Mouse (Mus musculus) limb, embryonic 14.5 days (tissue): ENCODE data around the gene Tubb3. TPM values are rescaled to one million over a fixed set of nuclear protein-coding genes. Genes with fewer than 3 reads are reported as not detected.
A peak's percentile ranks its signal among the peaks of the same experiment; 100 is the strongest.
"Not testable (repeated sequence)": the region's sequence is repeated elsewhere in the genome, so short reads cannot be mapped to it uniquely, and the experiment has no call there.

ENCODE experiments used
- ATAC-seq: fragments of 200-750 bp; cut with Nextera tagmentation; 2 replicates; pipeline ENCODE4 v1.8.0; 2017; ENCODE audit warnings: low read depth, moderate number of reproducible peaks, moderate TSS enrichment; ENCODE audit not compliant: low FRiP score
- DNase-seq: peaks from one replicate; pipeline ENCODE4 v3.0.0-alpha.2; 2015; ENCODE audit warnings: low spot score
- H3K27ac ChIP-seq: fragments of 300-500 bp; sonication (generic); replicated peaks from 2 replicates; pipeline ENCODE4 v1.5.1; 2014; ENCODE audit warnings: low read depth, mild to moderate bottlenecking, low read length, moderate library complexity, mixed read lengths
- H3K27me3 ChIP-seq: fragments of 300-500 bp; sonication (generic); 2 replicates; pipeline ENCODE4 v1.6.1; 2014; ENCODE audit warnings: low read length, mixed read lengths; ENCODE audit not compliant: control insufficient read depth, insufficient read depth
- H3K36me3 ChIP-seq: fragments of 300-500 bp; sonication (generic); 2 replicates; pipeline ENCODE4 v1.6.1; 2014; ENCODE audit warnings: mild to moderate bottlenecking, low read length, moderate library complexity, mixed read lengths; ENCODE audit not compliant: control insufficient read depth, insufficient read depth
- H3K4me1 ChIP-seq: fragments of 300-500 bp; sonication (generic); 2 replicates; pipeline ENCODE4 v1.6.1; 2014; ENCODE audit warnings: antibody characterized with exemption, low read length, mixed read lengths; ENCODE audit not compliant: control insufficient read depth, insufficient read depth
- H3K4me2 ChIP-seq: fragments of 300-500 bp; sonication (generic); replicated peaks from 2 replicates; pipeline ENCODE4 v1.6.1; 2014; ENCODE audit warnings: low read depth, mild to moderate bottlenecking, low read length, moderate library complexity; ENCODE audit not compliant: severe bottlenecking
- H3K4me3 ChIP-seq: fragments of 300-500 bp; sonication (generic); replicated peaks from 2 replicates; pipeline ENCODE4 v1.5.1; 2014; ENCODE audit warnings: low read length
- H3K9ac ChIP-seq: fragments of 300-500 bp; sonication (generic); 2 replicates; pipeline ENCODE4 v1.6.1; 2014; ENCODE audit warnings: mild to moderate bottlenecking, low read depth, low read length, moderate library complexity; ENCODE audit not compliant: severe bottlenecking
- H3K9me3 ChIP-seq: fragments of 300-500 bp; sonication (generic); 2 replicates; pipeline ENCODE4 v1.6.1; 2016; ENCODE audit warnings: low read length; ENCODE audit not compliant: control insufficient read depth
- POLR2A ChIP-seq: fragments of 200-500 bp; IDR thresholded peaks from 2 replicates; pipeline ENCODE4 v1.8.0; 2012; ENCODE audit warnings: inconsistent platforms, mild to moderate bottlenecking, moderate library complexity, borderline replicate concordance; ENCODE audit not compliant: insufficient read depth, insufficient read length; ENCODE audit errors: extremely low read depth
- WGBS: fragments of 180-500 bp; shearing (Covaris S2); extraction: QIAGEN DNeasy Blood & Tissue Kit; methylation state at CpG from one replicate; pipeline ENCODE4 v1.1.7; 2014; 5-methylcytosine and 5-hydroxymethylcytosine counted together
- polyA plus RNA-seq, 2 experiments: library from polyadenylated mRNA; depleted of rRNA in 1 of 2; stranded (reverse) in 1 of 2; unstranded in 1 of 2; fragments of >200 nt; fragmentation: Nextera tagmentation in 1 of 2; extraction: Ambion mirVana in 1 of 2; gene quantifications; 2 replicates each; pipeline versions ENCODE4 v1.2.1 to v1.2.3; 2012 to 2014

The Tubb3 gene
- polyA plus RNA-seq, 2 experiments, result 3.4 to 12.5 TPM

DNA sequence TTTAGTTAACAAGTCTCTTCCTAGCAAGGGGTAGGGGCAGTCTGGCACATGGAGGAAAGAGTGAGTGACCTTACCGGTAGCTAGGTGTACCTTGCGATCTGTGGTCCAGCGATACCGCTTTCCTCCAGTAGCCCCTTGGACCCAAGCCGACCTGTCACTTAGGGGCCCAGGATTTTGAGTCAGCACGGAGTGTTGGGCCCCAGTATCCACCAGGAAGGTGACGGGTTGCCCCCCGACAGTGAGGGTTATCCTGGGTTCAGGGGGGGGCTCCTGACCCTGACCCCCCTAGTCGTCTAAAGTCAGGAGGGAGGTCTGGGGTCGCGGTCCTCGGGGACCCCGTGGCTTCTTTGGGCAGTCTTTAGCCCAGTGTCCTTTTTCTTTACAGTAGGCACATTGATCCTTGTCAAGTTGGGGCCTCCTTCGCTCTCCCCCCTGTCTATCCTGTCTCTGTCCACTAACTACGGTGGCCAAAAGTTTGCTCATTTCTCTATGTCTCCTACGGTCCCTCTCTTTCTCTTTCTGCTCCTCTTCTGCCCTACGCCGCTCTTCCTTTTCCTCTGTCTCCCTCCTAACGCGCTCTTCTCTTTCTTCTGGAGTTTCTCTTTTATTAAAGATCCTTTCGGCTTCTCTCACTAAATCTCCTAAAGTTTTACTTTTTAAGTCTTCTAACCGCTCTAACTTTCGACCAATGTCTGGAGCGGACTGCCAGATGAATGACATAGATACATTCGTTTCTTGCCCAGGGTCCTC is 20.6 kb downstream of the Tubb3 start:
- Histone ChIP-seq H3K4me3 (no peak overlapping the region), H3K9ac (no peak overlapping the region), H3K9me3 (peaks cover 34% of the 10 kb centered on the region), H3K4me1 (no peaks in the 10 kb centered on the region), H3K36me3 (no peaks in the 10 kb centered on the region), H3K4me2 (no peak overlapping the region), H3K27ac (no peak overlapping the region), H3K27me3 (no peaks in the 10 kb centered on the region)
- no peak for DNase-seq
- WGBS, result 94% methylated on average over 25 of the region's 25 CpGs
- ATAC-seq, result no peak
- no peak for TF ChIP-seq POLR2A

GRCm38 (mm10) chr8:123432381-123432780 is 21.2 kb downstream of the Tubb3 start:
- Histone ChIP-seq H3K27ac (no peak overlapping the region), H3K9ac (no peak overlapping the region), H3K4me1 (no peaks in the 10 kb centered on the region), H3K27me3 (no peaks in the 10 kb centered on the region), H3K9me3 (peaks cover 28% of the 10 kb centered on the region), H3K36me3 (no peaks in the 10 kb centered on the region), H3K4me2 (no peak overlapping the region), H3K4me3 (no peak overlapping the region)
- DNase-seq (no peak), ATAC-seq (no peak)
- 97% methylated on average over 16 of the region's 16 CpGs for WGBS
- TF ChIP-seq POLR2A, result no peak

- H3K9me3 ChIP-seq, result peaks cover 17% of the 10 kb centered on the region
- H3K4me2 ChIP-seq, ATAC-seq, H3K27me3 ChIP-seq, H3K4me1 ChIP-seq, H3K4me3 ChIP-seq, DNase-seq, H3K9ac ChIP-seq, H3K36me3 ChIP-seq, H3K27ac ChIP-seq: not testable (repeated sequence)
- WGBS, result 98% methylated on average over 35 of the region's 47 CpGs
These were observed 22.2 kb downstream of the Tubb3 start for GRCm38 (mm10) chr8:123433241-123433974.

GRCm38 (mm10) chr8:123441788-123442187 is 30.6 kb downstream of the Tubb3 start:
- no peak for ATAC-seq
- Histone ChIP-seq H3K4me1 (peaks cover 8% of the 10 kb centered on the region; the same call in 1 of the 2 replicates), H3K36me3 (0 out of 2 replicates have a peak, but pooled peaks cover 5% of the 10 kb centered on the region), H3K9ac (no peak overlapping the region), H3K4me2 (no peak overlapping the region), H3K27me3 (no peaks in the 10 kb centered on the region), H3K9me3 (no peaks in the 10 kb centered on the region), H3K27ac (no peak overlapping the region), H3K4me3 (no peak overlapping the region)
- no peak for TF ChIP-seq POLR2A
- 97% methylated on average over 2 of the region's 2 CpGs for WGBS
- DNase-seq, result no peak

- WGBS, result 72% methylated on average over 5 of the region's 5 CpGs
- no peak for TF ChIP-seq POLR2A
- H3K4me3 ChIP-seq, result peak overlapping the region; percentile 63; the same call in 1 of the 2 replicates
- H3K9me3 ChIP-seq, result no peaks in the 10 kb centered on the region
- H3K9ac ChIP-seq, result 0 out of 2 replicates have a peak overlapping the region, but pooled peaks have one; percentile 86
- H3K36me3 ChIP-seq, result 0 out of 2 replicates have a peak, but pooled peaks cover 5% of the 10 kb centered on the region
- DNase-seq, result no peak
- no peaks in the 10 kb centered on the region for H3K27me3 ChIP-seq
- ATAC-seq, result no peak
- peak overlapping the region; percentile 65; the same call in 1 of the 2 replicates for H3K4me2 ChIP-seq
- H3K4me1 ChIP-seq, result peaks cover 8% of the 10 kb centered on the region; the same call in 1 of the 2 replicates
- H3K27ac ChIP-seq, result no peak overlapping the region
These were observed 31.1 kb downstream of the Tubb3 start for GRCm38 (mm10) chr8:123442351-123442750.
